Mouse (Mus musculus) c-Kit-positive CD71-positive TER-119-positive erythroid progenitor cells, embryonic 14.5 days (primary cell): ENCODE measurements around the gene Ccm2l.

ENCODE experiments used
- DNase-seq: peaks from one replicate; pipeline ENCODE4 v3.0.0-alpha.2; 2013; ENCODE audit warnings: low spot score

Gene Ccm2l

GRCm38 (mm10) chr2:153090551-153091165 is 24.9 kb downstream of the Ccm2l start:
- no peak for DNase-seq

- DNase-seq = no peak
Measured at GRCm38 (mm10) chr2:153107046-153107766, 41.5 kb downstream of the Ccm2l start.

- DNase-seq = no peak
Measured at GRCm38 (mm10) chr2:153107802-153108201, 42.0 kb downstream of the Ccm2l start.

- peak; percentile 12 for DNase-seq
Measured at GRCm38 (mm10) chr2:153108313-153109264, 42.8 kb downstream of the Ccm2l start, which contains the start of gene Hck. Gene Hck (plus strand): TSS chr2:153108468.

GRCm38 (mm10) chr2:153109596-153109995 is 43.8 kb downstream of the Ccm2l start:
- DNase-seq = no peak

GRCm38 (mm10) chr2:153111298-153111697 is 45.5 kb downstream of the Ccm2l start:
- no peak for DNase-seq

- DNase-seq = no peak
Measured at GRCm38 (mm10) chr2:153115679-153116081, 49.9 kb downstream of the Ccm2l start.

GRCm38 (mm10) chr2:153117051-153117486 is 51.3 kb downstream of the Ccm2l start:
- DNase-seq = no peak

- no peak for DNase-seq
Measured at GRCm38 (mm10) chr2:153119488-153119887, 53.7 kb downstream of the Ccm2l start.

- DNase-seq = no peak
Measured at GRCm38 (mm10) chr2:153120126-153120525, 54.4 kb downstream of the Ccm2l start.

GRCm38 (mm10) chr2:153121821-153122615 is 56.3 kb downstream of the Ccm2l start:
- no peak for DNase-seq

GRCm38 (mm10) chr2:153122701-153123100 is 56.9 kb downstream of the Ccm2l start:
- no peak for DNase-seq

- no peak for DNase-seq
Measured at GRCm38 (mm10) chr2:153125875-153126274, 60.1 kb downstream of the Ccm2l start.

GRCm38 (mm10) chr2:153131019-153131418 is 65.3 kb downstream of the Ccm2l start:
- DNase-seq = no peak
